Mouse (Mus musculus) adrenal gland (tissue): ENCODE results near the gene Ccdc40.
"Not testable (repeated sequence)": the region's sequence is repeated elsewhere in the genome, so short reads cannot be mapped to it uniquely, and the experiment has no call there.

Source experiments
- intact Hi-C: fragments of 180-260 bp; cut with DNase I; formaldehyde crosslinking; loops from one replicate; pipeline ENCODE4 v1.15.1; 2025

Gene Ccdc40

DNA sequence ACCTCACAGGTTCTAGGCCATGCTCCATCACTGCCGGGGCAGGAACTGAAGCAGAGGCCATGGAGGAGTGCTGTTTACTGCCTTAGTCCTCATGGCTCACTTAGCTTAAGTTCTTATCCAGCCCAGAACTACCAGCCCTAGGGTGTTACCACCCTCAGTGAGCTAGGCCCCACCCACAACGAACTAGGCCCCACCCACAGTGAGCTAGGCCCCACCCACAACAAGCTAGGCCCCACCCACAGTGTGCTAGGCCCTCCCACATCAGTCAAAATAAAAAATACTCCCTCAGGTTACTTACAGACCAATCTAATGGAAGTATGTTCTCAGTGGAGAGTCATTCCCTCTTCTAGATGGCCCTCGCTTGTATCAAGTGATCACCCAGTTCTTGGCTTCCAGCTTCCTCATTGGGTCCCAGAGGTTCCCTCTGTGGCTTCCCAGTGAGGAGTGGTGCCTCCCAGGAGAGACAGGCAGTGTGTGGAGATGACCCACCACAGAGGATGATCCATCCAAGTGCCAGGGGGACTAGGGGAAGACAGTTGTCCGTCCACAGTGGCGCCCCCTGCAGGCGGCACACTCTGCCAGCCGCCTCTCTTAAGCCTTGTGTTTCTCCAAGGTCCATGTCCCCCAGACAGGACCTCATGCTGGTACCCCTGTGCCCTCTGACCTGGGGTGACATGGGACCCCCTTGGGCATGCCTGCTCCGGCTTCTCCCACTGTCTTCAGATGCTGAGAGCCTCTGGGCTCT, 45.0 kb downstream of the Ccdc40 start:
- intact Hi-C loops: no loop called here

DNA sequence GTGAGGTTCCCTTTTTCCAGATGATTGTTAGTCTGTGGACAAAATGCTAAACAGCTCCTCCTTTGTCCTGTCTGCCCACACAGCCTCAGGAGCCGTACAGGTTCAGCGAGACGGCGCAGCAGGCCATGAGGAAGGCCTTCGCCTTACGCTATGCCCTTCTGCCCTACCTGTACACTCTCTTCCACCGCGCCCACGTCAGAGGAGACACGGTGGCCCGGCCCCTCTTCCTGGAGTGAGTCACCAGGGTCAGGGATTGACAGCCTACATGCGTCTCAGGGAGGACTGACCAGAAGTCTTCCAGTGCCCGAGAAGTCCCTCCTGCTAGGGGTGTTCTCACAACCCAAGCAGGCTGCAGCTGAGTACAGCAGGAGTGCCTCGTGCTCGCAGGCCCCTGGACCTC, 52.7 kb downstream of the Ccdc40 start:
- intact Hi-C loops: no loop called here

DNA sequence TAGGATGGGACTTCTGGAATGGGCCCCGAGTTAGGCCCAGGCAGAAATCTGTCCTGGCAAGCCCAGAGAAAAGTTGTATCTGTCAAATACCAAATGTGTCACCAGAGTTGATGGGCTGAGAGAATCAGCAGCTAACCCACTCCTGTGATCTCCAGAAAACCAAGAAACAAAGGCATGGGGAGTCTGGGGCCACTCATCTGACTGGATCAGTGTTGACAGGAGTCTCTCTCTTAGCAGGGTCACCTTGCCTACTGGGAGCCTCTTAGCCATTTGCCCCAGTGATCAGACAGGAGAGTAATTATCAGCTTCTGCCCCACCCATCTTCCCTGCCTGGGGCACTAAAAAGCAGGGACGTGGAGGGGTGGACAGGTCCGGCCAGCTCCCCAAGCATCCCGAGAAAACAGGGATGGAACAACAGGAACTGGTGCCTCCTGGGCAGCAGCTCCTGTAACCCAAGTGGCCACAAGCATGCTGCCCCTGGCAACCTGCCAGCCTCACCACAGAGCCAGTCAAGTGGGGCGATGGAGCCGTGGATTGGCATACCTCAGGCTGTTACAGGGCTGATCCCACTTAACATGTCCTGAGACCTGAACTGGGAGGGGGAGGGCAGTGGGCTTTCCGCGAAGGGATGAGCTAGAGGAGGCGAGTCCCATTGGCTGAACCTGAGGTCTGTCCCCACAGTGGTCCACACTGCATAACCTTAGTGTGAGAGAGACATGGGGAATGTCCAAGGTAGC, 57.6 kb downstream of the Ccdc40 start:
- intact Hi-C loops: no loop called here

DNA sequence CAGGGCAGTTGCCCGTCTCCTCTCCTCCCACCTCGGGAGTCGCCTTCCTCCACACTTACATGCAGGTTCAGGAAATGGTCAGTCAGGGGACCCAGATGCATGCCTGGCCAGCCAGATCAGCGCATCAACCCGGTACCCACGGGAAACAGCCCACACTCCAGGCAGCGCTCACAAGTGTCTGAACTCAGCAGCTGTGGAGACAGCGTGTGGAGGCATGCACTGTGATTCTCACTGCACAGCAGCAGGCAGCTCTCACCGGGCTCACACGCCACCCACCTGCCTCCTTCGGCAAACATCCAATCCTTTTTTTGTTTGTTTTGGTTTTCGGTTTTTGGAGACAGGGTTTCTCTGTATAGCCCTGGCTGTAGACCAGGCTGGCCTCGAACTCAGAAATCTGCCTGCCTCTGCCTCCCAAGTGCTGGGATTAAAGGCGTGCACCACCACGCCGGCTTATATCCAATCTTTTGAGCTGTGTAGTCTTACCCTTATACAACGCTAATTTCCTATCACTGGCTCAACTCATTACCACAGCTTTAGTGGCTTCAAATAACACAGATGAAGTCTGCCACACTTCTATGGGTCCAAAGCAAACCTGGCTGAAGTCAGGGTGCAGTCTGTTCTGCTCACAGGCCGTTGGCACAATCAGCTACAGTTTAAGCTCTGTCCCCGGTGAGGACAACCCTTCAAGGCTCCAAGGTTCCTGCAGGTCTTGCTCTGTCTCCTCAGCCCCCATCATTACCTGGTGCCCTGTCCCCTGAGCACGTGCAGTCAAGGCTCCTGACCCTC, 59.0 kb downstream of the Ccdc40 start:
- intact Hi-C loops: no loop called here

- intact Hi-C loops: not testable (repeated sequence)
Observed at GRCm38 (mm10) chr11:119292861-119293260, 64.5 kb downstream of the Ccdc40 start.

DNA sequence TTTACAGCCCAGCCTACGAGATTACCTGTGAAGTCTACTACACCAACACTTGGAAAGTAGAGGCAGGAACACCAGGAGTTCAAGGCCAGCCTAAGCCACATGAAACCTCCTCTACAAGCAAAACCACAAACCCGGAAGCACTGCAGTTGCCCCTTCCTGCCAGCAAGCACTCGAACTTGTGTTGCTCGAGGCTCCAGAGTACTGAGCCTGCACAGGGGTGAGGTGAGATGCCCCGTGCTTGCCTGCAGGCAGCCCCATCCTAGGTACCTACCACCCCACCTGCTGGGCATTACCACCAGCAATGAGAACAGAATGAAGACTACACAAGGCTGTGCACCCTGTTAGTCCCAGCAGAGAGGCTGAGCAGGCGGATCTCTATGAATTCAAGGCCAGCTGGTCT, 69.6 kb downstream of the Ccdc40 start:
- intact Hi-C loops: no loop called here

DNA sequence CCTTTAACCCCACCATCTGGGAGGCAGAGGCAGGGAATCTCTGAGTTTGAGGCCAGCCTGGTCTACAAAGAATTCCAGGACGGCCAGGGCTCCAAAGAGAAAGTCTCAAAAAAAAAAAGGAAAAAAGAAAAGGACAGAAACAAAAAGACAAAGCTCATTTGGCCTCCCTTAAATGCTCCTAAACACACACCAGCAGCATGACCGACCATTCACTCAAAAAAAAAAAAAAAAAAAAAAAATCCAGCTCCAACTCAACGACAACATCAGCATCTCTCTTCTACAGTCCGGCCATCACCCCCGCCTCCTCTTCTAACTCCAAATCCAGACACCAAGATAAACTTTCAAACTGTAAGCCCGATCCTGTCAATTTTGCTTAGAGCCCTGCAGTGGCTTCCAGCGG, 70.5 kb downstream of the Ccdc40 start:
- intact Hi-C loops: no loop called here

DNA sequence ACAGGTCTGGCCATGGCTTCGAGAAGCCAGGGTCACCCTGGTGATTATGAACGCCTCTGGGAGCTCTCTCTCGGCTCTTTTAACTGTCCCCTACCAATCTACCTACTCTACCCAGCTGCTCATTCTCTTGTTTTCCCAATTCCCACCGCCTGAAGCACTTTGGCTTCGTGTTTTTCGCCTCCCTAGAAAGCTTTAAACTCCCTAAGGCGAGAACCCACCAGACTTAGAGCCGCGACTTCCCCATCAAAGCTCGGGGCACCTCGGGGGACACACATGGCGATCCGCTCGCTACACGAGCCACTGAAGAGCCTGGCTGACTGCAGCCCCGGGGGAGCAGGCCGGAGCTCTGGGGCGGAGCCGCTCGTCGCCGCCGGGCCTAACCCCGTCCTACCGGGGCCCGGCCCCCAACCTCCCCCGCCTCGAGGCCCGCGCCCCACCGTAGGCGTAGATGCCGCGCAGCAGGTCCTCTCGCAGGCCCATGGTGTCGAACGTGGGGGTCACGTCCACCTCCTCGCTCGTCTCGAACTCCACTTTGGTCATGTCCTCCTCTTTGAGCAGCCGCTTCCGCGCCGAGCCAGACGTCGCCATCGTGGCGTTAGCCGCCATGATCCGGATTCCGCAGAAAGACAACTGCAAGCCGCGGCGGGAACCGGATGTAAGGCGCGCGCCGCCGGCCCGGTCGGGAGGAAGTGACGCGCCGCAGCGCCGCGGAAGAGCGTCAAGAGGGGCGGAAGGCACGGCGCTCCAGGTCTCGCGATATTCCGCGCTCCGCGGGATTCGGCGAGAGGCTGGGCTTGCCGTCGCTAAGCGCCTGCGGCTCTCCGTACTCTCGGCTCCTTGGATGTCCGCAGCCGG, 71.2 kb downstream of the Ccdc40 start, which contains the start of gene Eif4a3:
TSS of gene Eif4a3 (minus strand) at position 699 of the 855 bp plus-strand sequence.
- intact Hi-C loops: no loop called here

DNA sequence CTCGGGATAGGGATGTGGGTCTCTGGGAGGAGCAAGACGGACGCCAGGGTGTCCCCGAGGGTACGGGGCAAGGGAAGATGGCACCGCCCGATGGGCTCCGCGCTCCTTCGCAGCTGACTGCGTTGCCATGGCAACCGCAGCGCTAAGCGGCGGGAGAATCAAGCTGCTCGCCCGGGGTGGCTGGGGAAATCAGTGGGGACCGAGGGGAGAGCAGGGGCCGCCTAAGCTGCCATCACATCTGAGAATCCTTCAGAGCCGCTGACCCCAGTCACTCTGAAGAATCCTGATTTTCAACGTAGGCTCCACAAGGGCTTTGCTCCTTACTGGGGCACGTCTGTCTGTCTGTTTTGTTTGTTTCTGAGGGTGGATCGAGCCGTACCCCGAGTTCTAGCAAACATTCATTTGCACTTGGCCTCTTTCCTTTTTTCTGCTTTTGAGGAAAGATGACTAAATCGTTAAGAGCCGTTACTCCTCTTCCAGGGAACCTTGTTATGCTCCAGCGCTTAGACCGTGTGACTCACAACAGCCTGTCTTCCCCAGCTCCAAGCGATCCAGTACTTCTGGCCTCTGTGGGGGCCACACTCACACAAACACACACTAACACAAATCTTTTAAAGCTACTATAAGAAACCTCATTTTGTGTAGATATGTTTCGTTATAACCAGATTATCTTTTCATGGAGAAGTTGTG, 72.0 kb downstream of the Ccdc40 start:
- intact Hi-C loops: no loop called here

DNA sequence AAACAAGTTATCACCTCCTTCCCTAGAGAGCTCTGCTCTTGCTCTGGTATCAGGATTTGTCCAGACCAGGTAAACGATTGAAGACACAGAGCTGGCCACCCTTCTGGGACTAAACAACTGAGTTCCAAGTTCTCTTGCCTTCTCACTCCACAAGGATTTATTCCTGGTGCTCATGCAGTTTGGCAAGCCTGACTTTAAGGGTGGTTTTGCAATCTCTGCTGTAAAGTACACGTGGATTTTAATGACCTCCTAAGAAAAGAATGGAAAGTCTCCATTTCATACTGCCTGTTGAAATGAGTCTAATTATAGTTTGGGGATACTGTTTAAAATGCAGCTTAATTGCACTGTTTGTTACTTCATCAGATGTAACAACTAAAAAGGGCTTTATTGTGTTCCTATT, 72.6 kb downstream of the Ccdc40 start:
- intact Hi-C loops: no loop called here

- intact Hi-C loops: loop anchor here (5.0 kb wide), 1 partner anchor 57 kb away; no protein-coding TSS in a partner anchor
Observed at GRCm38 (mm10) chr11:119304904-119305712, 76.7 kb downstream of the Ccdc40 start.

DNA sequence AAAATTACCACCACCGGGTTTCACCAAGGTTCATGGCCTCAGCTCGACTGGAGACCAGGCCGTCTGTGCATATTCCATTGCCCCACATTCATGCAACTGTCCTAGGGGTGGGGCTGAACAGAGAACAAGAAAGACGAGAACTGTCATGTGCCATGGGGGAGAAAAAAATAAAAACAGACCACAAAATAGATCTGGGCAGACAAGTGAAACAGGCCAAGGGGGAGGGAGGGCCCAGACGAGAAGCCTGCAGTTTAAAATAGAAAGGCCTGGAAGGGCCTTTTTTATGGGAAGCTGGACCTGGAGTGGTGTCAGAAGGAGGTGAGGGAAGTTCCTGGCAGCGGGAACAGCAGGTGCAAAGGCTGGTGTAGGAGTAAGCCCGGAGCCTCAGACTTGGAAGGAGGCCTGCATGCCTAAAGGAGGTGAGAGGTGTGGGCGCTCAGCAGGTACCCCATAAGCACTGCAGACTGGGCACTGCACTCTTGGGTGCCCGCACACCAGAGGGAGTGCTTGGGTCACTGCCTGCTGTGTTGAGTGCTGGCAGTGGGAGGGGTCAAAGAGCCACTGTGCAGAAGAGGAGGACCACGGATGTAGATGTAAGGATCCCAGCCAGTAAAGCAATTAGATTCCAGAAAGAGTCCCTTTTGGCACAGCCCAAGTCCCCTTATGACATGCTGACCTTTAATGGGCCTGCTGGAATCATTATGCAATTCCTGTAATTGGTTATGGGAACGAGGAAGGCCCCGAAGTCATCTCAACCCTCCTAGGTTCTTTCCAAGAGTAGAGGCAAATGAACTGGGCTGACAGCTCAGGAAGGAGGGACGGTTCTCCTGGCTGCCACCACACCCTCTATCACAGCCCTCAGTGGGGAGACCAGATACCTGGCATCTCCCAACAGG, 78.6 kb downstream of the Ccdc40 start:
- intact Hi-C loops: loop anchor here (5.0 kb wide), 1 partner anchor 55 kb away; no protein-coding TSS in a partner anchor

- intact Hi-C loops: loop anchor here (5.0 kb wide), 1 partner anchor 55 kb away; no protein-coding TSS in a partner anchor
Observed at GRCm38 (mm10) chr11:119307658-119307867, 79.2 kb downstream of the Ccdc40 start, which contains the start of gene Card14. Gene Card14 (plus strand): TSS chr11:119307768.

DNA sequence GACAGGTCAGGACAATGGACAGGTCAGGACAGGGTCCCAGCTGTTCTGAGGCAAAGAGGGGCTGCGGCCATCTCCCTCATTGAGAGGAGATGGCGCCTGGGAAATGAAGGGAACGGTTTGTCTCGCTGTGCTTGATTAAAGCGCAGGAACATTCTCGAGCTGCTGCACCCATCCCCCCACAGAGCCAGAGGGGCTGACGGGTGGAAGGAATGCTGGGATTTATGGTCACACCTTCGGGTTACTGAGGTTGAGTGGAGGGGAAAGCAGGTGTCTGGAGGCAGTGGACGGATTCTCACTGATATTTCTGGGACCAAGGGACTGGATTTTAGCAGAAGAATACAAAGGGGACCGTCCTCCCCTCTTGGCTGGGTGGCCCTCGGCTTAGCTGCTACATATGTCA, 79.5 kb downstream of the Ccdc40 start:
- intact Hi-C loops: loop anchor here (5.0 kb wide), 1 partner anchor 54 kb away; no protein-coding TSS in a partner anchor

- intact Hi-C loops: no loop called here
Observed at GRCm38 (mm10) chr11:119310621-119311020, 82.2 kb downstream of the Ccdc40 start.

DNA sequence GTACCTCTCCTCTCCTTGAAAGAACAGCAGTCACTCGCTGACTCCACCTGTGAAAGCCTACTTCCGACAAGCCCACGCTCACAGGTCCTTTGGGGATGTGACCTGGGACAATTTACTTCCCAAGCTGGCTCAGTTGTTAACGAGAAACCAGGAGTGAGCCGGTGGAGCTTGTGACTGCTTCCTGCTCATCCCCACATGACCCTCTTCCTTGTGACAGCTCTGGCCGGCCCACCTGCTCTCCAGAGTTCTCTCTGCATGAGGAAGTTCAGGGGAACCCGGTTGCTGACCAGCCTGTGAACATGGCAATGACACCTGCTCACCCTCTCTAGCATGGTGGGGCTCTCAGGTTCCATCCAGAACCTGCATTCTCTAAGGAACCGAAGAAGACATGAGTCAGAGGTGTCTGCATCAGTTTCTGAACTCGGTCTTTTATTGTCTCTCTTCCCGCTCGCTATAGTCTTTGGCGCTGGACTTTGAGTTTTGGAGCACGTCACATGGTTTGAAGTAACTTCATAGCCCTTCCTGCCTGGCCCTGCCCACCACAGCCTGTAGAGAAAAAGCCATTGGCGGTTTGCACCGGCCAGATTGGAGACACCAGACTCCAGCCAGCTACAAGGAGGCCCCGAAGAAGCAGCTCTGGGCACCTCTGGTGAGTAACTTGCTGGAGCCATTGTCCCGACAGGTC, 86.0 kb downstream of the Ccdc40 start:
- intact Hi-C loops: no loop called here
